In the genomic region with DNA sequence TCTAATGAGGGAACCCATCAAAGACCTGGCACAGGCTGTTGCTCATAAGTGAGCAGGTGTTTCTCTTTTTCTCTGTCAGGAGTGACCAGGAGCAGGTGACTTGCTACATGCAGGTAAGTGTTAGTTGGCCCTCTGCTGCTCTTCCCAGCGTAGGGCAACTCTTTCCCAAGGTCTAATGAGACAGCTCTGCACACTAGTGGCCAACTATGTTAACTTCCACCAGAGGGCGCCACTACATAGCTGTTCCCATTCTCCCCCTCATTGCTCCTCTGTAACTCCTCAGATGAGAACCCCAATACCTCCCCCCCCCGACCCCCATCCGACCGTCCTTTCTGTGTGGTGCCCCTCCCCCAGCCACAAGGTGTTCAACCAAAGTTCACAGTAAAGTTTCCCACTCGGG, we compare ENCODE assay signal across 8 mouse cellular contexts. TPM values are rescaled to one million over a fixed set of nuclear protein-coding genes. Genes with fewer than 3 reads are reported as not detected.
DNase-seq lines count a peak whose midpoint lies in the region; ATAC-seq and TF ChIP-seq lines count a peak whose summit lies in the region.

No protein-coding gene starts in this region.

- no peak overlapping the region for H3K4me2 ChIP-seq in forebrain, postnatal 0 days (ENCODE audit: low read depth)

- no peaks in the 10 kb centered on the region for H3K79me2 ChIP-seq in MEL (ENCODE audit: control insufficient read depth, insufficient read depth, low read length, poor library complexity)

- DNase-seq in layer of hippocampus, adult 11-12 months (ENCODE audit: low spot score), result peak; percentile 80
- DNase-seq in layer of hippocampus, adult 9-11 months, result no peak
- DNase-seq in MEL (ENCODE audit: low read depth, low spot score), result peak; percentile 67
- DNase-seq in c-Kit-negative CD71-positive TER-119-positive erythroid progenitor cells, embryonic 14.5 days (ENCODE audit: low read depth, low spot score), result peak; percentile 9
- peak; percentile 70 for DNase-seq in forebrain, postnatal 0 days
- DNase-seq in layer of hippocampus, postnatal 14 days (ENCODE audit: low spot score in 2 of 2), result peak; percentile 65 to 74
- peak; percentile 56 for DNase-seq in mesoderm, embryonic 11.5 days (ENCODE audit: low read depth, low spot score)
- DNase-seq in thymus, postnatal 25 days, result peak; percentile 44

- TF ChIP-seq POLR2A in MEL (IDR thresholded peaks at IDR 0.05; ENCODE audit: control insufficient read depth in 1 of 2, insufficient read depth in 1 of 2, low read depth in 1 of 2, low read length in 2 of 2, poor library complexity in 1 of 2), result no peak

- H3K4me1 ChIP-seq in MEL (ENCODE audit: control insufficient read depth in 1 of 2, insufficient read depth in 2 of 2, low read length in 2 of 2), result no peaks in the 10 kb centered on the region
- 0 out of 2 replicates have a peak, but pooled peaks cover under 1% of the 10 kb centered on the region for H3K4me1 ChIP-seq in forebrain, postnatal 0 days (ENCODE audit: insufficient read depth)

- peaks cover 0 to 8% of the 10 kb centered on the region in 2 experiments; a peak in 2 of 4 replicates for H3K27me3 ChIP-seq in MEL (ENCODE audit: control insufficient read depth in 1 of 2, insufficient read depth in 2 of 2, low read length in 2 of 2)
- H3K27me3 ChIP-seq in forebrain, postnatal 0 days (ENCODE audit: insufficient read depth, low read length), result peaks cover 5% of the 10 kb centered on the region; the same call in 1 of the 2 replicates

- 11% methylated on average over 6 of the region's 6 CpGs for WGBS in forebrain, postnatal 0 days

- peak; percentile 67 for TF ChIP-seq RAD21 in MEL (IDR thresholded peaks at IDR 0.05; ENCODE audit: low read depth, low read length)

- no peak overlapping the region for H3K9ac ChIP-seq in MEL (ENCODE audit: control insufficient read depth, low read depth, low read length, poor library complexity, severe bottlenecking)
- no peak overlapping the region for H3K9ac ChIP-seq in forebrain, postnatal 0 days

- H3K27ac ChIP-seq in MEL (ENCODE audit: control insufficient read depth, low read depth, low read length), result no peak overlapping the region
- no peak overlapping the region for H3K27ac ChIP-seq in forebrain, postnatal 0 days (ENCODE audit: low read depth, low read length)

- H3K9me3 ChIP-seq in MEL (replicated peaks; ENCODE audit: insufficient read depth, low read length), result no peaks in the 10 kb centered on the region
- no peaks in the 10 kb centered on the region for H3K9me3 ChIP-seq in forebrain, postnatal 0 days (ENCODE audit: low read length)

- TF ChIP-seq CTCF in MEL (IDR thresholded peaks at IDR 0.05 in 2 of 3, conservative IDR thresholded peaks at IDR 0.05 in 1 of 3; ENCODE audit: control insufficient read depth in 1 of 3, insufficient read depth in 1 of 3, low read depth in 2 of 3, low read length in 3 of 3, poor library complexity in 1 of 3, severe bottlenecking in 1 of 3), result peak; percentile 68 to 80 (median 77)
- peak; percentile 77 for TF ChIP-seq CTCF in forebrain, postnatal 0 days (IDR thresholded peaks at IDR 0.05; ENCODE audit: low read depth)

- peak; percentile 76 for ATAC-seq in forebrain, postnatal 0 days

- no peak for TF ChIP-seq EP300 in MEL (IDR thresholded peaks at IDR 0.05; ENCODE audit: low read depth in 1 of 2, low read length in 2 of 2)

- H3K4me3 ChIP-seq in MEL (ENCODE audit: control insufficient read depth in 1 of 2, insufficient read depth in 1 of 2, low read depth in 2 of 2, low read length in 2 of 2), result no peak overlapping the region
- no peak overlapping the region for H3K4me3 ChIP-seq in forebrain, postnatal 0 days (ENCODE audit: low read depth, low read length)

- H3K36me3 ChIP-seq in MEL (ENCODE audit: control insufficient read depth in 1 of 2, insufficient read depth in 2 of 2, low read length in 2 of 2), result no peaks in the 10 kb centered on the region
- no peaks in the 10 kb centered on the region for H3K36me3 ChIP-seq in forebrain, postnatal 0 days (ENCODE audit: insufficient read depth)

TF ChIP-seq in MEL, 35 proteins besides CTCF, POLR2A, EP300 and RAD21:
- TF ChIP-seq MXI1 (IDR thresholded peaks at IDR 0.05; ENCODE audit: low read depth, low read length) (no peak), UBTF (IDR thresholded peaks at IDR 0.05; ENCODE audit: borderline replicate concordance, insufficient read depth, low read depth, low read length) (no peak), MYB (IDR thresholded peaks at IDR 0.05; ENCODE audit: low read depth, low read length) (no peak), SMC3 (IDR thresholded peaks at IDR 0.05; ENCODE audit: low read depth, low read length) (peak; percentile 77), ZC3H11A (IDR thresholded peaks at IDR 0.05; ENCODE audit: low read depth, low read length) (peak; percentile 51), USF1 (IDR thresholded peaks at IDR 0.05; ENCODE audit: low read depth, low read length) (no peak)

RNA-seq across cellular contexts. Expression of a gene that starts 4.7 kb away (rescaled TPM):
- not detected in 2 replicates for total RNA-seq in MEL (2012; rRNA removed)
- not detected for polyA plus RNA-seq in MEL (2012; ENCODE audit: insufficient read depth in 1 of 2, insufficient read length in 2 of 2, low read depth in 1 of 2, low replicate concordance in 2 of 2, missing spikeins in 1 of 2)
- 2.0 TPM in 2 replicates for total RNA-seq in forebrain, postnatal 0 days (2014; rRNA removed)
- 2.9 and 4.3 TPM in 2 replicates for polyA plus RNA-seq in forebrain, postnatal 0 days (2015; fragmentation: Nextera tagmentation; extraction: Ambion mirVana)
- total RNA-seq in layer of hippocampus, postnatal 14 days (2021), result 1 to 10 TPM; 1.1 to 2.2 TPM

RNA-seq across cellular contexts. Expression of a gene that starts 47.2 kb away (rescaled TPM):
- 10.6 and 12.9 TPM in 2 replicates for total RNA-seq in MEL (2012; rRNA removed)
- polyA plus RNA-seq in MEL (2012; ENCODE audit: insufficient read depth in 1 of 2, insufficient read length in 2 of 2, low read depth in 1 of 2, low replicate concordance in 2 of 2, missing spikeins in 1 of 2), result 10 to 100 TPM; 23.8 to 55.6 TPM
- 1.1 and 1.8 TPM in 2 replicates for total RNA-seq in forebrain, postnatal 0 days (2014; rRNA removed)
- 0.50 and 1.2 TPM in 2 replicates for polyA plus RNA-seq in forebrain, postnatal 0 days (2015; fragmentation: Nextera tagmentation; extraction: Ambion mirVana)
- under 1 TPM; 0.45 to 0.97 TPM for total RNA-seq in layer of hippocampus, postnatal 14 days (2021)
